Mouse (Mus musculus): ENCODE results near the gene Rps9.
"Not testable (repeated sequence)": the region's sequence is repeated elsewhere in the genome, so short reads cannot be mapped to it uniquely, and the experiment has no call there.

DNA sequence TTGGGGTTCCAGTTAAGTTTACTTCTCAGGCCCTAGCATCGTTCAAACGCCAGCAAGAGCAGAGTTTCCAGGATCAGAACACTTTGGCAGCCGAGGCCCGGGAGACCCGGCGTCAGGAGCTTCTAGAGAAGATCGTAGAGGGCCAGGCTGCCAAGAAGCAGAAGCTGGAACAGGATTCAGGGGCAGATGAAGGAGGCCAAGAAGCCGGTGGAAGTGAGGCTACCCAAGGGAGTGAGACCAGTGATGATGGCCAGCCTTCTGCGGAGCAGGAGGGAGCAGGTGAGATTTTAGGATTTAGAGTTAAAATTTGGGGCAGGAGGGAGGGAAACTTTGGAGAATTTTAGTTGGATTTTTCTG lies 8.9 kb upstream of the Rps9 start:
- not testable (repeated sequence) for TF ChIP-seq CTCF (conservative IDR thresholded peaks at IDR 0.05; ENCODE audit: insufficient read depth, insufficient read length, low read depth, low read length); POLR2A (IDR thresholded peaks at IDR 0.05; ENCODE audit: low read depth, low read length)
